Mouse (Mus musculus) erythroid progenitor cell, adult 5-6 weeks (primary cell): ENCODE results near the gene Myo16. TPM values are rescaled to one million over a fixed set of nuclear protein-coding genes. Genes with fewer than 3 reads are reported as not detected.

Experiments used
- ATAC-seq: replicated peaks from 2 replicates; pipeline ENCODE4 v1.8.0; 2016; ENCODE audit warnings: moderate number of reproducible peaks, mild to moderate bottlenecking, moderate TSS enrichment, inconsistent platforms; ENCODE audit not compliant: poor library complexity, low FRiP score, severe bottlenecking
- total RNA-seq, 2 experiments: library from RNA; stranded (forward) in 1 of 2; stranded (reverse) in 1 of 2; fragments of 150-400 nt in 1 of 2; fragments of 186-747, 209-891 nt in 1 of 2; gene quantifications; 2 replicates each; pipeline versions ENCODE4 v1.2.3 to v1.2.4; 2015 to 2017; ENCODE audit warnings: low replicate concordance in 2 of 2

Gene Myo16
- total RNA-seq, 2 experiments from 2014 or later, result not detected

DNA sequence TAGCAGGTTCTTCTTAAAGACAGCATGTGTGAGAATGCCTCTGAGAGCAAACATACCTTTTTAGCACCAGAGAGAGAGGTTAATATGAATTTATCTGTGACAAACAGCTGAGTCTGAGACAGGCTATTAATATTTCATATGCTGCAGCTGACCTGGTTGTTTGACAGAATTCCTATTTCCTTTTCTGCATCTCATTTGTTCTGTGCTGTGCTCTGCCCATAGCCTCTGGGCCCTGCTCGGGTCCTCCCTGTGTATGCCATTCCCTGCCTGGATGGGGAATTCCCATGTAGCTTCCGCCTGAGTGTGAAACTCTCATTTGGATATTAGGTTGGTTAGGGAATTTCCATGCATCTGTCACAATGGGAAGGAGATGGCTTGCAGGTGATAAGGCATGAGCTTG is 240.8 kb downstream of the Myo16 start:
- ATAC-seq, result no peak

DNA sequence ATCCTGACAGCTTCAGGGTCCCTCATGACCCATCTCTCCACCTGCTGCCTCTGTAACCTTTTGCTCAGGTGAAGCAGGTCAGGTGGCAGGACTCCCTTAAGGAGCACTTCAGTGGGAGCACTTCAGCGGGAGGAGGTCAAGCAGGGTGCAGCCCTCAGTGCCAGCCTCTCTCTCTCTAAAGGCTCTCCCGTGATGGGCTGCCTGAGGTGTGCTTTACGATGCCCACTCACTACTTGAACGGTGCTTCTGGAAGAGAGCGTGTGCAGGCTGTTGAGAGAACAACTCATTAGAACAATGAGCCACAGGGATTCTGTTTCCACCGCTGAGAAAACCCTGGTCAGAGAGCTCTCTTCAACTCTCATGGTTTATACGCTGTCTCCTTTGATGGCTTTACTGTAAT is 241.4 kb downstream of the Myo16 start:
- ATAC-seq, result no peak

DNA sequence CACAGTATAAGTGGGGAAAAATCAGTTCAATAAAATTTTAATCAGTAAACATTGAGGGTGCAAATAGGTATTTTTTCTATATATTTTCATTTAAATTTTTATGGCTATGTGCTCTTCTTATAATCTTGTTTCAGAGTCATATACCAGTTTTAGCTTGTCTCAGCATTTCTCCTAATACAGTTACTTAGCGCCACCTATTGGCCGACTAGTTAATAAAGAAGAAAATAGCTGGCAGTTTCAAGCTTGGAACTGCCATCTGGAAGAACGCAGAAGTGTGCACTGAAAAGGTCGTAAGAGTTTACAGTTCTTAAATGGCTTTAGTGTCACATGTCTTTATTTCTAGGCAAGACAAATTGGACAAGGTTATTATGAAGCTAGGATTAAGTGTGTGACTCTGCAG is 248.9 kb downstream of the Myo16 start:
- no peak for ATAC-seq

DNA sequence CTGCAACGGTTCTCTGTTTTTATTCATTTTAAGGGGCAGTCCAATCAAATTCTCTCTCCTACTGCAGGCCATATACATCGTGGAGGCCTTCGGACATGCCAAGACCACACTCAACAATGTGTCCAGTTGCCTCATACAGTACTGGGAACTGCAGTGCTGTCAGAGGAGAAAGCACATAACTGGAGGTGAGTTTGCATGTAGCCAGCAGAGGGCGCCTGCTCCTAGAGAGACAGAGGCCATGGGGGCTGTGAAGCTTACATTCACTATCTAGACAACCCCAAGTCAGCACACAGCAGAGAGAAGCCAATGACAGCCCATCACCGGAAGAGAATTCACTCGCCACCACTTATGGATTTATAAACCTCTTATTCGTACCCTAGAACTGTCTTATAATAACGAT is 251.8 kb downstream of the Myo16 start:
- no peak for ATAC-seq

DNA sequence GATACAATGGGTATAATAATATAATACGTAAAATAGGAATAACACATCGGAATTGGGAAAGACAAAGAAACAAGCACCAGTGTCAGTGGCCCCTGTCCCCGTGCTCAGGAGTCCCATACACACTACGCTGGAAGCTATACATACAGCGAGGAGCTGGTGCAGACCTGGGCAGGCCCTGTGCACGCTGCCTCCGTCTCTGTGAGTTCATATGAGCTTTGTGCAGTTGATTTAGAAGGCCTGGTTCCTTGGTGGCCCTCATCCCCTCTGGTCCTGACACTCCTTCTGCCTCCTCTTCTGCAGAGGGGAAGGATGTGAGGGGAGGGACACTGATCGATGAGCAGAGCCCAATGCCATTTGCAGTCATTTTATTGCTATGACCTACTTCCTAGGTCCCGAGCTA is 255.3 kb downstream of the Myo16 start:
- no peak for ATAC-seq

DNA sequence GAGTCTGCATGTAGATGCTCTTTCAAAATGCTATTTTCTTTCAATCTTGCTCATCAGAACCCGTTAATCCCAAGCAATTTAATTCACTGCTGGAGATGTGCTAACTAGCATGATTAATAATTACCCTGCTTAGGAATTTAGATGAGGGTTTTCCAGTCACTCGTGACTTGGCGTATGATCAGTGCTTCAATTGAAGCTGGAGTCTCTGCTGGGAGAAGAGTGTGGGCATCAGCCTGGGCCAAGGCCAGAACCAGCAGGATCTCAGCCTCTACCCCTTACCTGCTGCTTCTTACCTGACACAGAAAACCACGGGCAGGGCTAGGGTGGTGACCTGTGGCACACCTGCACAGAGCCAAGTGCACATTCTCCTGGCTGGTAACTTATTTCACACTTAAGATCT is 257.8 kb downstream of the Myo16 start:
- ATAC-seq, result no peak

DNA sequence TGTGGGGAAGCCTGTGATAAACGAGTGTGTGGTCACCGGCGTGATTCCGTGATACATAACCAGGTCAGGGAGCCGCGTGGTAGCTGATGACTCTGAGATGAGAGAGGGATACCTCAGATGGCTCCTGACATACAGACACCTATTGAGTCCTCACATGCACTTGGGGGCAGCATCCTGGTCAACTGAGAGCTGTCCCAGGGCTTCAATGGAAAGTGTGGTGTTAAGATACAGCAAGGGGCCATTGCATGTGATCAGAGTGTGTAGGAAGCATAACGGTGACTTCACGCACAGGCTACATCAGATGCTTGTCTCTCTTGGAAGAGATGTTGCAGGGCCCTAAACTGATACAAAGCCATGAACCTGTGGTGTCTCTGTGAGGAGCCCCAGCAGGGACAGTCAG is 260.2 kb downstream of the Myo16 start:
- ATAC-seq, result no peak

DNA sequence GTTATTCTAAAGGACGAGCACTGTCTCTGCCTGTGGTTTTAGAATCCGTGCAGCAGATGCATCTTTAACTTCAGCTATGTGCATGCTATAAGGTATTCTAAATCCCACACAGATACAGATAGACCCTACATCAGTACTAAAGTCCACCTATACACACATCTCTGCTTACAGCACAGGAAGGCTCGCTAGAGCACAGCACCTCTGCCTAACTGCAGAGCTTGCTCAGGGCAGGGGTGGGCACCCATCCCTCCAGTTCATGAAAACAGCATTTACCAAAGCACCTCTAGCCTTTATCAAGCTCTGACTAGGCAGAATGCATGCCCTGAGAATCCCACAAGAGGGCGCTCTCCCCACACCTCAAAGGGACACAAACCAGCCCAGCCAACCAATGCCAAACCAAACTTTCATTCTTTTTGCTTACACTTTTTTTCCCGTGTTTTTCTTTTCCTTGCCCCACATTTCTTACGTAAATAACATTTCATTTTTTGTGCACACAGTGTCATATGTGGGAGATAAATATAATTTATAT is 261.0 kb downstream of the Myo16 start:
- ATAC-seq, result no peak

DNA sequence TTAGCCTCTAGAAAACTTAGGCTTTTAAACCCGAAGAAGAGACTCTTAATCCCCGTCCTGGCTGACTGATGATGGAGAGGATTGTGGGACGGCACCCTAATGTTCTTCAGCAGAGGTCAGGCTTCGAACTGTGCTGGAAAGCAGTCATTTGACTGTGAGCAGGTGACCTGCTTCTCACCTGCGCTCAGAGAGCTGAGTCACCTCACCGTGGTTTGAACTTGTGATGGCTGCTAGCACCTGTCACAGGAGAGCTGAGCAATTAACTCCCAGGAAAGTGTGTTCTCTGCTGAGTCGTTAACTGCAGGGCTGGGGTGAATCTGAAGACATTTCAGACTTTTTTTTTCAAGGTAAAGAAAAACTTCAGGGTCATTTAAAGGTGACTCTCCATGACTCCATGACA is 261.6 kb downstream of the Myo16 start:
- ATAC-seq, result no peak

DNA sequence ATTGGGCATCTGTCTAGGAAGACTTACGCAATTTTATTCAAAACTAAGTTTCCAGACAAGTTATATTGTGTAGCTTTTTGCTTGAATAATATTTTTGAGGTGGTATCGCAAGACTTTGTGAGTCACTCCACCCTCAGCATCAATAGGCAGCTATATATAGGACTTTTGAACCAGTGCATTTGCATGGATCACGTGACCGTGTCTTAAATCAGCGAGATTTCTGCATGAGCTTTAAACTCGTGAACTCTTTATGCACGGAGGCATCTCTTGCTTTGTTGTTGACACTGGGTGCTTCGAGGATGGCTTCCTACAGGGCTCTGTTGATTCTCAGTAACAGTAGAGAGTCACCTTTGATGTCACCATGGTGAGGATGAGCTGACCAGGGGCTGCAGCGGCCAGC is 262.2 kb downstream of the Myo16 start:
- no peak for ATAC-seq

DNA sequence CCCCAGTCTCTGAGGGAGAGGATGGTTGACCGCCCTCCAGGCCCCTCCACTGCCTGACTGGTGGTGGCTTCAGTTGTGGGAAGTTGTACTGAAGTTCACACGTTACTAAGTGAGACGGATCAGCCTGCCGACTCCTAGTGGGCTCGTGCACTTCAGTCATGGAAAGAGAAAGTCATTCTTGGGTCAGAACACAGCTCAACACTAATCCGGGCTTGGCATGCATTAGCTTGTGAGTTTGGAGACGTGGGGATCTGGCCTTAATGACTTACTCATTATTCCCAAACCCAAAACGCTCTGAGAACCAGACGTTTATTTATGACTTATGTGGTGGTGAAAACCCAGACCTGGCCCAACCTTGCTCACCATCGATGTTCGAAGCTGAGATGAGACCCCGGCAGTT is 263.1 kb downstream of the Myo16 start:
- no peak for ATAC-seq

DNA sequence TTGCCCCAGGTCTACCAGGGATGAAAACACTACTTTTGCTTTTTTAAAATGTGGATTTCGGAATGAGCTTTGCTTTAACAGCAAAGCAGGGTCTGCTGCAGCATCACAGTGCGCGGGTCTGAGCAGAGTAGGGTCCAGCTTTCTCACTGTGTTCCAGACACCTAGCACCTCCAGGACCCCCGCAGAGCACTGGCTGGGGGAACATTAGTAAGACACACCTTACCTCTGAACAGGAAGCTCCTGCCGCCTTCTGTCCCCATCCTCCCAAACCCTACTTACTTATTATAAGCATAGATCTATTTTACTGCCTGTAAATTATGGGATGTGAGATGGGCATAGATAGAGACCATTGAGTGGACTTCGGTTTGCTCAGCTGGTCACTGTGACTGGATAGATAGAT is 263.6 kb downstream of the Myo16 start:
- ATAC-seq, result no peak

DNA sequence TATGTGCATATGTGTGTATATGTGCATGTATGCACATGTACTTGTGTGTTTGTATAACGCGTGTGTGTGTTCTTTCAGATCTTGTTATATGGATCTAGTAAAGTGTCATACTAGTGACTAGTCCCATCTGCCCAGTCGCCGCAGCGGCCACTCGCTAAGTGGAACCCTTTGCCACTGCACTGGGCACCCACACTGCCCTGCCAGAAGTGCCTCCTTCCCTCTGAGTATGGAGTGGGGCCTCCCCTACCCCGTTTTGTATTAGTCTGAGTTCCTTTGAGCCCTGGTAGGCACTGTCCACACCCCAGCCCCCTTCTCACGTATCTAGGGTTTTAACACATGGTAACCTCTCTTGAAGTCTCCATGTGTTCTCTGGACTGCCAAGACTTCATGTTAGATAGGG is 264.3 kb downstream of the Myo16 start:
- ATAC-seq, result no peak

DNA sequence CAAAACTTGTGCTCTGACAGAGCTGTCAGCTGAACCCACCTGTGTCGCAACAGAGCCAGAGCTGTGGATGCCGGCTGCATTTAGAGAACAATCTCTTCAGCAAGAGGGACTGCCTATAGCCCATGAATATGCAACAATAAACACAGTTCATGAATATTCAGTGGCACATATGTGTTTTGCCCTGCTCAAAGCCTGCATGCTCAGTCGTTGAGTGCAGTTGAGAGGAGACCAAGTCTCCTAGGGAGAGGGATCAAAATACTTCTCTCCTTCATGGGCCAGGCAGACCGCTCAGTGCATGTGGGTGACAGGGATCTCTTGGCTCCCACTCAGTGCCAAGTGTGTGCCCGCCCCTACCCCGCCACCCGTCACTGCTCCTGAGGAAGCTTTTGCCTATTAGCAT is 265.3 kb downstream of the Myo16 start:
- no peak for ATAC-seq

DNA sequence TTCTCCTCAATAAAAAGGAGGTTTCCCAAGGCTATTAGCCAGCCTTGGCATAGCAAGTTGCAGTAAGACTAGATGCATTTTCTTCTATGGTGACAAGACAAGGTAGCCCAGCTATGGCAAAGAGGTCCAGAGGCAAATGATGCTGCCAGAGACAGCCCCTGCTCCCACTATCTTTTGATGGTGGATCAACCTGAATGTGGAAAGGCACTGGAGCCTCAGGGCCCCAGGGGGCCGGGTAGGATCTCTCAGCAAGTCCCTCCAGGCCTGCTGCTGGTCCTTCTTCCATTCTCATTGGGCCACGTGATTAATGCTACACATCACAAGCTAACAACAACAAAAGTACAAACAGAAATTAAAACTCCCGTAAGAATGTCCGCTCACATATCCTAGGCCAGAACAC is 266.0 kb downstream of the Myo16 start:
- ATAC-seq, result no peak

DNA sequence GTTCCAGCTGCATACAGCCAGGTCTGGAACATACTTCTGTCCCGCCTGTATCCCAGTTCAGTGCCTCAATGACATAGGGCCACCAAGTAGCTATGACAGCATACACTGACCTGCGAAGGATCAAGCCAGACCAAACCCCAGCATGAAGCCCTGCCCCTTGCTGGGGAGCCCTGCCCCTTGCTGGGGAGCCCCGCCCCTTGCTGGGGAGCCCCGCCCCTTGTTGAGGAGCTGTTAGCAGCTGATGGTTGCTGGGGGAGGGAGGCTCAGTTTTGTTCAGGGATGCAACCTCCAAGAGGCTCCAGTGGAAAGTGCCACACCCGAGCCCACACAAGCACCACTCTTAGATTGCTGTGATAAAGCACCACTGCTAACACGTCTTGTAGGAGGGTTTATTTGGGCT is 266.8 kb downstream of the Myo16 start:
- no peak for ATAC-seq

DNA sequence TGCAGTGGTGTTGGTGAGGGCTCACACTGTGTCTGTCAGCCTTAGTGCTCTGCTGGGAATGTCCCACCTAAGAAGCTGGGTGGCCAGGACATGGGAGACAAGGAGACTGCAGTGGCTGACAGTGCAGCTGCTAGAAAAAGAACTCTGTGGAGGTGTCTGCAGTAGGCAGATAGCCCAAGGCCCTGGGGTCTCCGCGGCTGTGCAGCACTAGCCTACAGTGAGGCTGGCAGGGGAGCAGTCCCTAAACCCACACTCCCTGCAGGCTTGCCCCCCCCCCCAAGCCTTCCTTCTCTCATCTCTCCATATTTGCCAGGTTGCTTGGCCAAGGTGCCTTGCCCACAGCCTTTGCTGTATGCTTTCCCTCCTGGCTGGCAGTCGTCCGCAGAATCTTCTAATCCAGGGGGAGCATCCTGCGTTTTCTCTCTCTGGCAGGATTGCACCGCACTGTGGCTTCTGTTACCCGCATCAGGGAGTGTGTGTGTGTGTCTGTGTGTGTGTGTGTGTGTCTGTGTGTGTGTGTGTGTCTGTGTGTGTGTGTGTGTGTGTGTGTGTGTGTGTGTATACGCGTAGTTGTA is 267.9 kb downstream of the Myo16 start:
- no peak for ATAC-seq

DNA sequence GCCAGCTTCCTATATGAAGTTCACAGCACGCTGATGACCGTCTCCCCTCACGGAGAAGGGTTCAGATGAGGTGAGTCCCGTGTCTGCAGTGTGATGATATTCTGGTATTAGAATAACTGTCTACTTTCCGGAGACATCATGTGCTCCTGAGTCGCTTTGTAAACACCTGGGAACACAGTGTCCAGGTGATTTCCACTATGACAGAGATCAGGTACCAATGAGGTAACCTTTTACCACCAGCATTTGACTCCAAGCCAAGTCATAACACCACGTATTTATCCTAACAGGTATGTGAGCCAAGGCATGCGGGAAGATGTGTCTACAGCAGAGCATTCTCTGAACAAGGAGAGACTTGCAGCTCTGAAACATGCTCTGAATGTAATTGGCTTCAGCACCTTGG is 281.8 kb downstream of the Myo16 start:
- ATAC-seq, result no peak

DNA sequence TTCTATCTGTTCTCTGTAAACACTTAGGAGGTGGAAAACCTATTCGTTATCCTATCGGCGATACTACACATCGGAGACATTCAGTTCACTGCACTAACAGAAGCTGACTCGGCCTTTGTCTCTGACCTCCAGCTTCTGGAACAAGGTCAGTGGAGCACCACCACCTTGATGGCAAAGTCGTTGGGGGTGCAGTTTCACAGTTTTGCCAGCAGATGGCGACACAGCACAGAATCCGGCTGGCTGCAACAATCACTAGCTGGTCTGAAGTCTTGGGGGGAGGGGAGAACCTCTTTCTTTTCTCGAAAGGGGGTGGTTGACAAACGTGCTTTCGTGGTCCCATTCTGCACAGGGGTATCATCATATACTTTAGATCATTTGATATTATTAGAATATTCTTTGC is 285.1 kb downstream of the Myo16 start:
- ATAC-seq, result no peak

DNA sequence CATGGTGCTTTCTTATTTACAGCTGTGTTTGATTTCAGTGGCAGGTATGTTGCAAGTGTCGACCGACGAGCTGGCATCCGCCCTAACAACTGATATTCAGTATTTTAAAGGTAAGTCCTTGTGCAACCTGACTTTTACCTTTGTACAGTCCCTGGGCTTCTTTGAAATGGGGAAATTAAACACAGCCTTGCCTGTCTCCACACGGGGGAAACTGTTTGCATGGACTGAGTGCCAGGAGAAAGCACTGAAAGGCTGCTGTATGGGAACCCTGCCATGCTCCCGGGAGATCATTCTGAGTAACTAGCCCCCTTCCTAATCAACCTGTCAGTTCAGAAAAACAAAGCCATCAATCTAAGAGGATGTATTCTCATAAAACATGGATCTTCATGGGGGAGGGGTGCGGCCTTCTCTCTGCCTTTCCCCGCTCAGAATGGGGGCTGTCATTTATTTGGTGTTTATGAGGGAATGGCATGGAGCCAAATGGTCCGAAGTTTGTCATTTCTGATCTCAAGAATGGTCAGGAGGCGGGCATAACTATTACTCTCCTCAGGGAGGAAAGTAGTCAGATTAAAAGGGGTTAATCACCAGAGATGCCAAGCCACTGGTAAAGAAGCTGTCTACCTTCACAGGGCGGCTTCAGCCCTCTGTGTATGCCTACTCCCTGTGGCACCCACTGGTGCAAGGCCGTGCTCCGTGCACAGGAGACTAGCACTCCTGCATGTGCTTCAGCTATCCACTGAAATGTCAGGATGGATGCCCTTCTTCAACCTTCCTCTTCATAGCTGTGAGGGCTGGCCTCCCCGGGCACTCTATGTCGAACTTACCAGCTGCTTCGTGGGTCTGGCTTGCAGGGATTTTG is 286.1 kb downstream of the Myo16 start:
- ATAC-seq, result no peak

DNA sequence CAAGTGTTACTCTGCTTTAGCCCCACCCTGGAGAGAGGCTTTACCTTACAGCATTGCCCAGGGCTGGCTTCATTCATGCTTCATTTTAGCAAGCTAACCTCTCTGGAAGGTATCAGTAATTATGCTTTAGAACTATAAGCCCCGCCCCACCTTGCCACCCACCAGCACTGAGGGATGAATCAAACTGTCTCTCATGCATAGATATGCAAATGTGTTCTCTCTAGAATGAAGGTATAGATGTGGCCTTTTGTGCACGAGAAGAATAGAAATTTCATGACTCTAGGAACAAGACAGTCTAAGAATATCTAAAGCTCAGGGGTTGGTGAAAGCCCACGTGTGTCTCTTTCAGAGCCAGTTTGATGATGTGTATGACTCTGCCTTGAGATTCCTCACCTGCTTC is 288.9 kb downstream of the Myo16 start:
- ATAC-seq, result no peak

DNA sequence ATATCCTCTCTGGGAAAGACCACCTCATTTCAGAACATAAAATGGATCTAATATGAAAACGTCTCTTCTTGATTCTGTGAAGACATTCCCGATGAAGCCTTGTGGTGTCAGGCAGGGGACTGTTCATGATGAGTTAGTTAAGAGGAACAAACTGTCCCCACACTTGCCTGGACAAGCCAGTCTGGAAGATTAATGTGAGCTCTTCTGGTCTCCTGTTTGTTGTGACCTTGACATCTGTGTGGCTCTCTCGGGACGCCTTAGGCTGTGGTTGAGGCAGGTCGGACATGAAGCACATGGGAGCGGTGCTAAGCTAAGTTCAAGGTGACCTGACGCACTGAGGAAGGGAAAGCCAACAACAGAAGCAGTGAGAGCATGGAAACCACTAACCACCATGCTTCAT is 291.3 kb downstream of the Myo16 start:
- ATAC-seq, result no peak
